Mouse (Mus musculus) MEL (cell line): ENCODE measurements around the gene Slc35e3. TPM values are rescaled to one million over a fixed set of nuclear protein-coding genes. Genes with fewer than 3 reads are reported as not detected.
"Not testable (repeated sequence)": the region's sequence is repeated elsewhere in the genome, so short reads cannot be mapped to it uniquely, and the experiment has no call there.

Source experiments
- DNase-seq: peaks from one replicate; pipeline ENCODE4 v3.0.0; 2011; ENCODE audit warnings: low read depth, low spot score
- H3K27ac ChIP-seq: 2 replicates; pipeline ENCODE4 v1.5.1; 2012; ENCODE audit warnings: low read depth, mild to moderate bottlenecking, control low read depth, low read length, moderate library complexity; ENCODE audit not compliant: control insufficient read depth
- H3K27me3 ChIP-seq, 2 experiments: fragments of 150-350 bp in 1 of 2; sonication (generic) in 1 of 2; 2 replicates each; pipeline ENCODE4 v1.6.1; 2012; ENCODE audit warnings: low read length in 2 of 2, mild to moderate bottlenecking in 2 of 2, improper control_type of control experiment in 1 of 2, moderate library complexity in 1 of 2; ENCODE audit not compliant: insufficient read depth in 2 of 2, control insufficient read depth in 1 of 2
- H3K36me3 ChIP-seq, 2 experiments: 2 replicates each; pipeline ENCODE4 v1.6.1; 2012 to 2014; ENCODE audit warnings: low read length in 2 of 2, improper control_type of control experiment in 1 of 2, inconsistent platforms in 1 of 2, mild to moderate bottlenecking in 1 of 2; ENCODE audit not compliant: insufficient read depth in 2 of 2, control insufficient read depth in 1 of 2
- H3K4me1 ChIP-seq, 2 experiments: fragments of 150-350 bp in 1 of 2; sonication (generic) in 1 of 2; 2 replicates each; pipeline ENCODE4 v1.6.1; 2012; ENCODE audit warnings: low read length in 2 of 2, improper control_type of control experiment in 1 of 2, mild to moderate bottlenecking in 1 of 2; ENCODE audit not compliant: insufficient read depth in 2 of 2, control insufficient read depth in 1 of 2
- H3K4me3 ChIP-seq, 2 experiments: fragments of 150-350 bp in 1 of 2; sonication (generic) in 1 of 2; 2 replicates each; pipeline ENCODE4 v1.5.1; 2012; ENCODE audit warnings: low read depth in 2 of 2, low read length in 2 of 2, mild to moderate bottlenecking in 2 of 2, moderate library complexity in 2 of 2, control low read depth in 1 of 2, improper control_type of control experiment in 1 of 2; ENCODE audit not compliant: control insufficient read depth in 1 of 2, insufficient read depth in 1 of 2
- H3K79me2 ChIP-seq: 2 replicates; pipeline ENCODE4 v1.6.1; 2012; ENCODE audit warnings: mild to moderate bottlenecking, low read length, moderate library complexity; ENCODE audit not compliant: control insufficient read depth, poor library complexity, insufficient read depth
- H3K9ac ChIP-seq: 2 replicates; pipeline ENCODE4 v1.6.1; 2012; ENCODE audit warnings: low read depth, mild to moderate bottlenecking, control low read depth, low read length, moderate library complexity; ENCODE audit not compliant: control insufficient read depth, poor library complexity, severe bottlenecking
- H3K9me3 ChIP-seq: fragments of 150-350 bp; sonication (generic); replicated peaks from 2 replicates; pipeline ENCODE4 v1.6.1; 2012; ENCODE audit warnings: mild to moderate bottlenecking, low read length, improper control_type of control experiment, moderate library complexity; ENCODE audit not compliant: insufficient read depth
- BHLHE40 ChIP-seq: IDR thresholded peaks from 2 replicates; pipeline ENCODE4 v1.6.1; 2012; ENCODE audit warnings: low read depth, mild to moderate bottlenecking, inconsistent platforms, low read length, improper control_type of control experiment, borderline replicate concordance
- CHD1 ChIP-seq: IDR thresholded peaks from 2 replicates; pipeline ENCODE4 v1.6.1; 2012; ENCODE audit warnings: low read depth, mild to moderate bottlenecking, inconsistent platforms, low read length, improper control_type of control experiment
- CHD2 ChIP-seq: IDR thresholded peaks from 2 replicates; pipeline ENCODE4 v1.6.1; 2011; ENCODE audit warnings: low read length, improper control_type of control experiment
- CTCF ChIP-seq, 3 experiments: IDR thresholded peaks in 2 of 3; conservative IDR thresholded peaks in 1 of 3; 2 replicates each; pipeline ENCODE4 v1.5.1; 2011 to 2012; ENCODE audit warnings: low read length in 3 of 3, low read depth in 2 of 3, mild to moderate bottlenecking in 2 of 3, improper control_type of control experiment in 1 of 3, inconsistent platforms in 1 of 3, mixed read lengths in 1 of 3, moderate library complexity in 1 of 3; ENCODE audit not compliant: control insufficient read depth in 1 of 3, insufficient read depth in 1 of 3, poor library complexity in 1 of 3, severe bottlenecking in 1 of 3
- E2F4 ChIP-seq: IDR thresholded peaks from 2 replicates; pipeline ENCODE4 v1.6.1; 2011; ENCODE audit warnings: low read depth, low read length, improper control_type of control experiment, borderline replicate concordance
- ELF1 ChIP-seq: IDR thresholded peaks from 2 replicates; pipeline ENCODE4 v1.6.1; 2014; ENCODE audit warnings: low read depth, mild to moderate bottlenecking, inconsistent platforms, low read length, improper control_type of control experiment, moderate library complexity
- ETS1 ChIP-seq: IDR thresholded peaks from 2 replicates; pipeline ENCODE4 v1.6.1; 2012; ENCODE audit warnings: low read depth, mild to moderate bottlenecking, inconsistent platforms, low read length, improper control_type of control experiment, moderate library complexity
- MAFK ChIP-seq: IDR thresholded peaks from 2 replicates; pipeline ENCODE4 v1.6.1; 2011; ENCODE audit warnings: low read depth, mild to moderate bottlenecking, low read length, improper control_type of control experiment, borderline replicate concordance
- MAX ChIP-seq: IDR thresholded peaks from 2 replicates; pipeline ENCODE4 v1.6.1; 2011; ENCODE audit warnings: low read length, improper control_type of control experiment
- MAZ ChIP-seq: IDR thresholded peaks from 2 replicates; pipeline ENCODE4 v1.6.1; 2012; ENCODE audit warnings: low read depth, mild to moderate bottlenecking, inconsistent platforms, low read length, improper control_type of control experiment
- MEF2A ChIP-seq: IDR thresholded peaks from 2 replicates; pipeline ENCODE4 v1.6.1; 2014; ENCODE audit warnings: low read depth, mild to moderate bottlenecking, inconsistent platforms, low read length, improper control_type of control experiment; ENCODE audit not compliant: poor library complexity, insufficient replicate concordance, severe bottlenecking; ENCODE audit errors: extremely low read depth
- MXI1 ChIP-seq: IDR thresholded peaks from 2 replicates; pipeline ENCODE4 v1.6.1; 2011; ENCODE audit warnings: mild to moderate bottlenecking, low read depth, low read length, improper control_type of control experiment
- MYC ChIP-seq: IDR thresholded peaks from 2 replicates; pipeline ENCODE4 v1.6.1; 2011; ENCODE audit warnings: low read depth, mild to moderate bottlenecking, low read length, improper control_type of control experiment, moderate library complexity
- POLR2A ChIP-seq, 2 experiments: IDR thresholded peaks; 2 replicates each; pipeline ENCODE4 v1.6.1; 2011 to 2012; ENCODE audit warnings: low read length in 2 of 2, mild to moderate bottlenecking in 2 of 2, control low read depth in 1 of 2, improper control_type of control experiment in 1 of 2, low read depth in 1 of 2, moderate library complexity in 1 of 2; ENCODE audit not compliant: control insufficient read depth in 1 of 2, insufficient read depth in 1 of 2, poor library complexity in 1 of 2
- POLR2AphosphoS2 ChIP-seq: IDR thresholded peaks from 2 replicates; pipeline ENCODE4 v1.6.1; 2011; ENCODE audit warnings: low read length, improper control_type of control experiment
- RAD21 ChIP-seq: IDR thresholded peaks from 2 replicates; pipeline ENCODE4 v1.6.1; 2011; ENCODE audit warnings: mild to moderate bottlenecking, low read depth, low read length, improper control_type of control experiment
- RCOR1 ChIP-seq: IDR thresholded peaks from 2 replicates; pipeline ENCODE4 v1.6.1; 2012; ENCODE audit warnings: low read depth, mild to moderate bottlenecking, inconsistent platforms, low read length, improper control_type of control experiment
- SIN3A ChIP-seq: IDR thresholded peaks from 2 replicates; pipeline ENCODE4 v1.6.1; 2012; ENCODE audit warnings: low read length, improper control_type of control experiment, inconsistent platforms
- TBP ChIP-seq: IDR thresholded peaks from 2 replicates; pipeline ENCODE4 v1.8.0; 2011; ENCODE audit warnings: low read depth, low read length, improper control_type of control experiment
- TCF12 ChIP-seq: IDR thresholded peaks from 2 replicates; pipeline ENCODE4 v1.6.1; 2014; ENCODE audit warnings: low read depth, mild to moderate bottlenecking, inconsistent platforms, low read length, improper control_type of control experiment, moderate library complexity
- USF1 ChIP-seq: IDR thresholded peaks from 2 replicates; pipeline ENCODE4 v1.6.1; 2014; ENCODE audit warnings: low read depth, mild to moderate bottlenecking, inconsistent platforms, low read length, improper control_type of control experiment, moderate library complexity
- ZC3H11A ChIP-seq: IDR thresholded peaks from 2 replicates; pipeline ENCODE4 v1.6.1; 2012; ENCODE audit warnings: low read depth, mild to moderate bottlenecking, inconsistent platforms, low read length, improper control_type of control experiment
- ZKSCAN1 ChIP-seq: IDR thresholded peaks from 2 replicates; pipeline ENCODE4 v1.6.1; 2012; ENCODE audit warnings: low read depth, mild to moderate bottlenecking, inconsistent platforms, low read length, improper control_type of control experiment, moderate library complexity
- ZMIZ1 ChIP-seq: IDR thresholded peaks from 2 replicates; pipeline ENCODE4 v1.6.1; 2012; ENCODE audit warnings: low read depth, mild to moderate bottlenecking, inconsistent platforms, low read length, improper control_type of control experiment, moderate library complexity
- polyA plus RNA-seq, 2 experiments: library from polyadenylated mRNA; stranded (reverse) in 1 of 2; unstranded in 1 of 2; fragments of >175 nt in 1 of 2; fragments of >200 nt in 1 of 2; gene quantifications; 2 replicates each; pipeline versions ENCODE4 v1.2.1 to v1.2.4; 2012; ENCODE audit warnings: low replicate concordance in 2 of 2, low read depth in 1 of 2; ENCODE audit not compliant: insufficient read length in 2 of 2, insufficient read depth in 1 of 2, missing spikeins in 1 of 2
- total RNA-seq: library from RNA; depleted of rRNA; stranded (reverse); fragments of 300-350 nt; gene quantifications from 2 replicates; pipeline ENCODE4 v1.2.3, GENCODE M21; 2012

The Slc35e3 gene
- total and polyA plus RNA-seq, 3 experiments = 3.7 to 7.4 TPM; not detected in 1

GRCm38 (mm10) chr10:117717583-117717982 is 28.6 kb downstream of the Slc35e3 start:
- no peak overlapping the region for H3K27ac ChIP-seq
- DNase-seq = no peak
- no peak for TF ChIP-seq ZMIZ1
- TF ChIP-seq POLR2AphosphoS2 = no peak
- TF ChIP-seq E2F4 = no peak
- TF ChIP-seq RCOR1 = no peak
- TF ChIP-seq MXI1 = no peak
- no peak for TF ChIP-seq SIN3A
- TF ChIP-seq USF1 = no peak
- no peak for TF ChIP-seq TBP
- TF ChIP-seq ELF1 = no peak
- no peak for TF ChIP-seq MAZ
- TF ChIP-seq CTCF (IDR thresholded peaks at IDR 0.05 in 2 of 3, conservative IDR thresholded peaks at IDR 0.05 in 1 of 3; ENCODE audit: control insufficient read depth in 1 of 3, insufficient read depth in 1 of 3, low read depth in 2 of 3, low read length in 3 of 3, poor library complexity in 1 of 3, severe bottlenecking in 1 of 3) = no peak
- TF ChIP-seq RAD21 = no peak
- no peak for TF ChIP-seq ZKSCAN1
- TF ChIP-seq POLR2A (IDR thresholded peaks at IDR 0.05; ENCODE audit: control insufficient read depth in 1 of 2, insufficient read depth in 1 of 2, low read depth in 1 of 2, low read length in 2 of 2, poor library complexity in 1 of 2) = no peak
- no peak for TF ChIP-seq CHD2
- no peak for TF ChIP-seq CHD1
- TF ChIP-seq TCF12 = no peak
- no peak for TF ChIP-seq ZC3H11A
- no peak for TF ChIP-seq MYC
- TF ChIP-seq MEF2A = no peak
- TF ChIP-seq, all 39 proteins: peak for 0
- Histone ChIP-seq H3K9ac (no peak overlapping the region), H3K27me3 (no peaks in the 10 kb centered on the region), H3K4me1 (peaks cover 0 to 10% of the 10 kb centered on the region in 2 experiments; a peak in 2 of 4 replicates), H3K36me3 (no peaks in the 10 kb centered on the region; a peak in 1 of 4 replicates), H3K4me3 (no peak overlapping the region), H3K9me3 (no peaks in the 10 kb centered on the region), H3K79me2 (no peaks in the 10 kb centered on the region)

GRCm38 (mm10) chr10:117716686-117717085 is 29.5 kb downstream of the Slc35e3 start:
- no peak overlapping the region for H3K27ac ChIP-seq
- peaks cover 0 to 9% of the 10 kb centered on the region in 2 experiments; a peak in 2 of 4 replicates for H3K4me1 ChIP-seq
- DNase-seq = no peak
- no peaks in the 10 kb centered on the region for H3K79me2 ChIP-seq
- H3K9ac ChIP-seq = no peak overlapping the region
- H3K27me3 ChIP-seq = no peaks in the 10 kb centered on the region
- H3K4me3 ChIP-seq = no peak overlapping the region
- no peaks in the 10 kb centered on the region; a peak in 1 of 4 replicates for H3K36me3 ChIP-seq
- TF ChIP-seq ETS1 (no peak), MAFK (no peak), CTCF (IDR thresholded peaks at IDR 0.05 in 2 of 3, conservative IDR thresholded peaks at IDR 0.05 in 1 of 3; ENCODE audit: control insufficient read depth in 1 of 3, insufficient read depth in 1 of 3, low read depth in 2 of 3, low read length in 3 of 3, poor library complexity in 1 of 3, severe bottlenecking in 1 of 3) (no peak), BHLHE40 (no peak), MXI1 (no peak), ZKSCAN1 (no peak), MAX (no peak), E2F4 (no peak), CHD1 (no peak), CHD2 (no peak), ZC3H11A (no peak)
- H3K9me3 ChIP-seq = no peaks in the 10 kb centered on the region

GRCm38 (mm10) chr10:117715654-117716053 is 30.5 kb downstream of the Slc35e3 start:
- not testable (repeated sequence) for DNase-seq, H3K4me3 ChIP-seq, H3K36me3 ChIP-seq, H3K9me3 ChIP-seq, H3K27me3 ChIP-seq, H3K27ac ChIP-seq, H3K9ac ChIP-seq, H3K79me2 ChIP-seq
- peaks cover 0 to 11% of the 10 kb centered on the region in 2 experiments; a peak in 2 of 4 replicates for H3K4me1 ChIP-seq
